ENCODE assay signal across 7 mouse cellular contexts in genomic region chr19:45057724-45058112, GRCm38 (mm10). TPM values are rescaled to one million over a fixed set of nuclear protein-coding genes. Genes with fewer than 3 reads are reported as not detected.
DNase-seq lines count a peak whose midpoint lies in the region; ATAC-seq and TF ChIP-seq lines count a peak whose summit lies in the region.

No protein-coding gene starts in this region.

- H3K9me3 ChIP-seq in lung, embryonic 15.5 days = no peaks in the 10 kb centered on the region
- H3K9me3 ChIP-seq in forebrain, embryonic 11.5 days (ENCODE audit: control insufficient read depth, low read length) = no peaks in the 10 kb centered on the region
- no peaks in the 10 kb centered on the region for H3K9me3 ChIP-seq in limb, embryonic 10.5 days (replicated peaks)

- no peak for ATAC-seq in lung, embryonic 15.5 days (ENCODE audit: borderline replicate concordance, extremely low read depth, low FRiP score, low TSS enrichment)
- ATAC-seq in forebrain, embryonic 11.5 days (replicated peaks; ENCODE audit: low FRiP score) = no peak

- no peak for DNase-seq in lung, postnatal 36 days
- DNase-seq in forebrain, embryonic 11.5 days (ENCODE audit: low spot score) = no peak
- DNase-seq in limb, embryonic 10.5 days (ENCODE audit: low spot score) = no peak
- DNase-seq in cerebellum, postnatal 25 days = no peak
- no peak for DNase-seq in spleen, postnatal 10 days (ENCODE audit: low spot score in 2 of 2)

- H3K27me3 ChIP-seq in lung, embryonic 15.5 days = no peaks in the 10 kb centered on the region
- no peaks in the 10 kb centered on the region for H3K27me3 ChIP-seq in forebrain, embryonic 11.5 days (ENCODE audit: control insufficient read depth, insufficient read depth, low read length)
- peaks cover 4% of the 10 kb centered on the region; the same call in 1 of the 2 replicates for H3K27me3 ChIP-seq in limb, embryonic 10.5 days (ENCODE audit: low read depth, poor library complexity, severe bottlenecking)
- H3K27me3 ChIP-seq in small intestine, adult 2 months (ENCODE audit: control insufficient read depth, insufficient read depth, low read length) = no peaks in the 10 kb centered on the region

- H3K4me1 ChIP-seq in lung, embryonic 15.5 days = peaks cover 21% of the 10 kb centered on the region
- H3K4me1 ChIP-seq in forebrain, embryonic 11.5 days (replicated peaks; ENCODE audit: control insufficient read depth, insufficient read depth, low read length) = peaks cover 7% of the 10 kb centered on the region; the same call in 1 of the 2 replicates
- peaks cover 25% of the 10 kb centered on the region for H3K4me1 ChIP-seq in limb, embryonic 10.5 days
- H3K4me1 ChIP-seq in small intestine, adult 2 months (ENCODE audit: control insufficient read depth, insufficient read depth, insufficient read length, low read length) = peaks cover 5% of the 10 kb centered on the region; the same call in 1 of the 2 replicates

- H3K4me2 ChIP-seq in lung, embryonic 15.5 days = peak overlapping the region; percentile 71
- peak overlapping the region; percentile 90 for H3K4me2 ChIP-seq in forebrain, embryonic 11.5 days (ENCODE audit: low read depth, low read length, severe bottlenecking)

- no peak for TF ChIP-seq POLR2A in small intestine, adult 2 months (IDR thresholded peaks at IDR 0.05; ENCODE audit: low read depth, low read length)

- 27% methylated on average over 7 of the region's 7 CpGs for WGBS in lung, embryonic 15.5 days
- WGBS in forebrain, embryonic 11.5 days = 50% methylated on average over 7 of the region's 7 CpGs
- WGBS in limb, embryonic 10.5 days = 48% methylated on average over 7 of the region's 7 CpGs
- WGBS in small intestine, adult 2 months = 15% methylated on average over 7 of the region's 7 CpGs

- peaks cover 4% of the 10 kb centered on the region; the same call in 1 of the 2 replicates for H3K36me3 ChIP-seq in lung, embryonic 15.5 days
- no peaks in the 10 kb centered on the region for H3K36me3 ChIP-seq in forebrain, embryonic 11.5 days (ENCODE audit: control insufficient read depth, insufficient read depth, low read length)
- H3K36me3 ChIP-seq in limb, embryonic 10.5 days = peaks cover 11% of the 10 kb centered on the region; the same call in 1 of the 2 replicates
- peaks cover 1% of the 10 kb centered on the region; the same call in 1 of the 2 replicates for H3K36me3 ChIP-seq in small intestine, adult 2 months (ENCODE audit: control insufficient read depth, insufficient read depth, low read length)

- TF ChIP-seq CTCF in small intestine, adult 2 months (IDR thresholded peaks at IDR 0.05; ENCODE audit: extremely low read depth, insufficient read length, insufficient replicate concordance, low read depth, low read length) = no peak

- H3K27ac ChIP-seq in lung, embryonic 15.5 days = peak overlapping the region; percentile 97
- H3K27ac ChIP-seq in forebrain, embryonic 11.5 days (ENCODE audit: low read depth, low read length) = peak overlapping the region; percentile 96
- peak overlapping the region; percentile 95 for H3K27ac ChIP-seq in limb, embryonic 10.5 days
- H3K27ac ChIP-seq in small intestine, adult 2 months (ENCODE audit: insufficient read depth, low read depth, low read length) = peak overlapping the region; percentile 91

- H3K4me3 ChIP-seq in lung, embryonic 15.5 days = peak overlapping the region; percentile 53
- H3K4me3 ChIP-seq in forebrain, embryonic 11.5 days (ENCODE audit: low read depth, low read length) = peak overlapping the region; percentile 58
- H3K4me3 ChIP-seq in limb, embryonic 10.5 days = peak overlapping the region; percentile 67
- peak overlapping the region; percentile 75 for H3K4me3 ChIP-seq in small intestine, adult 2 months (ENCODE audit: low read depth, low read length)

- H3K9ac ChIP-seq in lung, embryonic 15.5 days = peak overlapping the region; percentile 59
- peak overlapping the region; percentile 67 for H3K9ac ChIP-seq in forebrain, embryonic 11.5 days (ENCODE audit: low read length)

RNA-seq across cellular contexts. Expression of gene Sfxn3, which starts 10.4 kb away (rescaled TPM):
- 20.5 and 21.7 TPM in 2 replicates for polyA plus RNA-seq in lung, embryonic 15.5 days (2015; fragmentation: Nextera tagmentation; extraction: Ambion mirVana)
- polyA plus RNA-seq in forebrain, embryonic 11.5 days (2014; fragmentation: Nextera tagmentation; extraction: Ambion mirVana) = 15.4 and 18.7 TPM in 2 replicates
- 4.6 and 8.4 TPM in 2 replicates for polyA plus RNA-seq in limb, embryonic 10.5 days (2016; fragmentation: Nextera tagmentation; extraction: Ambion mirVana)
- 8.8 and 9.5 TPM in 2 replicates for polyA plus RNA-seq in small intestine, adult 2 months (2012; rRNA removed)

RNA-seq across cellular contexts. Expression of gene Pdzd7, which starts 12.2 kb away (rescaled TPM):
- 0.30 and 0.34 TPM in 2 replicates for polyA plus RNA-seq in lung, embryonic 15.5 days (2015; fragmentation: Nextera tagmentation; extraction: Ambion mirVana)
- 0.61 and 0.63 TPM in 2 replicates for polyA plus RNA-seq in forebrain, embryonic 11.5 days (2014; fragmentation: Nextera tagmentation; extraction: Ambion mirVana)
- 0.20 and 0.28 TPM in 2 replicates for polyA plus RNA-seq in limb, embryonic 10.5 days (2016; fragmentation: Nextera tagmentation; extraction: Ambion mirVana)
- 0.29 and 1.2 TPM in 2 replicates for polyA plus RNA-seq in small intestine, adult 2 months (2012; rRNA removed)

RNA-seq across cellular contexts. Expression of gene Kazald1, which starts 17.3 kb away (rescaled TPM):
- polyA plus RNA-seq in lung, embryonic 15.5 days (2015; fragmentation: Nextera tagmentation; extraction: Ambion mirVana) = 4.9 and 6.4 TPM in 2 replicates
- 0.20 and 0.31 TPM in 2 replicates for polyA plus RNA-seq in forebrain, embryonic 11.5 days (2014; fragmentation: Nextera tagmentation; extraction: Ambion mirVana)
- polyA plus RNA-seq in limb, embryonic 10.5 days (2016; fragmentation: Nextera tagmentation; extraction: Ambion mirVana) = 1.0 and 1.5 TPM in 2 replicates
- 2.2 and 2.4 TPM in 2 replicates for polyA plus RNA-seq in small intestine, adult 2 months (2012; rRNA removed)

RNA-seq across cellular contexts. Expression of gene Lzts2, which starts 43.5 kb away (rescaled TPM):
- 75.9 and 81.8 TPM in 2 replicates for polyA plus RNA-seq in lung, embryonic 15.5 days (2015; fragmentation: Nextera tagmentation; extraction: Ambion mirVana)
- polyA plus RNA-seq in forebrain, embryonic 11.5 days (2014; fragmentation: Nextera tagmentation; extraction: Ambion mirVana) = 52.7 and 56.9 TPM in 2 replicates
- 87.5 and 90.8 TPM in 2 replicates for polyA plus RNA-seq in limb, embryonic 10.5 days (2016; fragmentation: Nextera tagmentation; extraction: Ambion mirVana)
- polyA plus RNA-seq in small intestine, adult 2 months (2012; rRNA removed) = 40.3 and 50.4 TPM in 2 replicates

RNA-seq across cellular contexts. Expression of gene Mrpl43, which starts 51.5 kb away (rescaled TPM):
- 70.1 and 70.8 TPM in 2 replicates for polyA plus RNA-seq in lung, embryonic 15.5 days (2015; fragmentation: Nextera tagmentation; extraction: Ambion mirVana)
- polyA plus RNA-seq in forebrain, embryonic 11.5 days (2014; fragmentation: Nextera tagmentation; extraction: Ambion mirVana) = 71.4 and 78.1 TPM in 2 replicates
- 69.8 and 75.3 TPM in 2 replicates for polyA plus RNA-seq in limb, embryonic 10.5 days (2016; fragmentation: Nextera tagmentation; extraction: Ambion mirVana)
- 71.9 and 126 TPM in 2 replicates for polyA plus RNA-seq in small intestine, adult 2 months (2012; rRNA removed)
